Mouse (Mus musculus) testis, adult 2 months (tissue): ENCODE measurements around the gene Ptp4a2. TPM values are rescaled to one million over a fixed set of nuclear protein-coding genes. Genes with fewer than 3 reads are reported as not detected.

Experiments used
- H3K27ac ChIP-seq: fragments of 200-500 bp; 2 replicates; pipeline ENCODE4 v1.5.1; 2012; ENCODE audit warnings: low read depth, low read length; ENCODE audit not compliant: control insufficient read depth, insufficient read depth
- H3K27me3 ChIP-seq: fragments of 200-500 bp; 2 replicates; pipeline ENCODE4 v1.6.1; 2012; ENCODE audit warnings: mild to moderate bottlenecking, low read length, moderate library complexity; ENCODE audit not compliant: control insufficient read depth, insufficient read depth
- H3K36me3 ChIP-seq: fragments of 200-500 bp; 2 replicates; pipeline ENCODE4 v1.6.1; 2012; ENCODE audit warnings: mild to moderate bottlenecking, low read length; ENCODE audit not compliant: control insufficient read depth, insufficient read depth
- H3K4me1 ChIP-seq: fragments of 200-500 bp; 2 replicates; pipeline ENCODE4 v1.6.1; 2012; ENCODE audit warnings: low read length; ENCODE audit not compliant: control insufficient read depth, insufficient read depth
- H3K4me3 ChIP-seq: fragments of 200-500 bp; 2 replicates; pipeline ENCODE4 v1.5.1; 2012; ENCODE audit warnings: low read depth, mild to moderate bottlenecking, low read length, moderate library complexity, mixed read lengths; ENCODE audit not compliant: control insufficient read depth
- CTCF ChIP-seq: fragments of 200-500 bp; IDR thresholded peaks from 2 replicates; pipeline ENCODE4 v1.5.1; 2012; ENCODE audit warnings: low read depth, mild to moderate bottlenecking, inconsistent platforms, low read length, moderate library complexity; ENCODE audit not compliant: control insufficient read depth, insufficient read depth, insufficient replicate concordance
- POLR2A ChIP-seq: fragments of 200-500 bp; IDR thresholded peaks from 2 replicates; pipeline ENCODE4 v1.6.1; 2012; ENCODE audit warnings: low read depth, mild to moderate bottlenecking, inconsistent platforms, low read length, moderate library complexity; ENCODE audit not compliant: control insufficient read depth
- polyA plus RNA-seq: library from polyadenylated mRNA; depleted of rRNA; stranded (reverse); fragments of >200 nt; gene quantifications from 2 replicates; pipeline ENCODE4 v1.2.3, GENCODE M21; 2012

The Ptp4a2 gene
- polyA plus RNA-seq, 1 experiment = 48.8 TPM

- H3K4me1 ChIP-seq = peaks cover 12% of the 10 kb centered on the region
- TF ChIP-seq POLR2A = no peak
- TF ChIP-seq CTCF = no peak
- no peak overlapping the region for H3K4me3 ChIP-seq
- H3K36me3 ChIP-seq = no peaks in the 10 kb centered on the region
- no peaks in the 10 kb centered on the region for H3K27me3 ChIP-seq
- H3K27ac ChIP-seq = no peak overlapping the region
Observed at GRCm38 (mm10) chr4:129878656-129879145, 67.7 kb downstream of the Ptp4a2 start.

- H3K4me1 ChIP-seq = peaks cover 18% of the 10 kb centered on the region
Observed at GRCm38 (mm10) chr4:129879206-129879780, 68.3 kb downstream of the Ptp4a2 start.

GRCm38 (mm10) chr4:129880615-129881014 is 69.6 kb downstream of the Ptp4a2 start:
- Histone ChIP-seq H3K4me1 (peaks cover 18% of the 10 kb centered on the region), H3K27ac (no peak overlapping the region)

More at GRCm38 (mm10) chr4:129879206-129879780, 68.3 kb downstream of the Ptp4a2 start:
- Histone ChIP-seq H3K36me3 (no peaks in the 10 kb centered on the region), H3K27ac (no peak overlapping the region), H3K4me3 (no peak overlapping the region), H3K27me3 (no peaks in the 10 kb centered on the region)
- no peak for TF ChIP-seq POLR2A
- TF ChIP-seq CTCF = no peak

GRCm38 (mm10) chr4:129881661-129882060 is 70.6 kb downstream of the Ptp4a2 start:
- TF ChIP-seq CTCF (no peak), POLR2A (no peak)
- peaks cover 18% of the 10 kb centered on the region for H3K4me1 ChIP-seq
- H3K4me3 ChIP-seq = no peak overlapping the region
- no peaks in the 10 kb centered on the region for H3K36me3 ChIP-seq
- no peak overlapping the region for H3K27ac ChIP-seq
- H3K27me3 ChIP-seq = no peaks in the 10 kb centered on the region

More at GRCm38 (mm10) chr4:129880615-129881014, 69.6 kb downstream of the Ptp4a2 start:
- Histone ChIP-seq H3K4me3 (no peak overlapping the region), H3K36me3 (no peaks in the 10 kb centered on the region), H3K27me3 (no peaks in the 10 kb centered on the region)
- no peak for TF ChIP-seq POLR2A
- no peak for TF ChIP-seq CTCF

- H3K4me1 ChIP-seq = peaks cover 13% of the 10 kb centered on the region
- H3K27ac ChIP-seq = no peak overlapping the region
- TF ChIP-seq POLR2A = no peak
- TF ChIP-seq CTCF = no peak
- no peak overlapping the region for H3K4me3 ChIP-seq
- no peaks in the 10 kb centered on the region for H3K36me3 ChIP-seq
- no peaks in the 10 kb centered on the region for H3K27me3 ChIP-seq
Observed at GRCm38 (mm10) chr4:129882555-129883293, 71.7 kb downstream of the Ptp4a2 start.

- peaks cover 10% of the 10 kb centered on the region for H3K4me1 ChIP-seq
- H3K27ac ChIP-seq = no peak overlapping the region
- peak overlapping the region; percentile 56 for H3K4me3 ChIP-seq
- no peaks in the 10 kb centered on the region for H3K36me3 ChIP-seq
- H3K27me3 ChIP-seq = no peaks in the 10 kb centered on the region
- no peak for TF ChIP-seq CTCF
- TF ChIP-seq POLR2A = no peak
Observed at GRCm38 (mm10) chr4:129884041-129884930, 73.3 kb downstream of the Ptp4a2 start.

- Histone ChIP-seq H3K4me1 (0 out of 2 replicates have a peak, but pooled peaks cover 3% of the 10 kb centered on the region), H3K36me3 (no peaks in the 10 kb centered on the region), H3K27ac (no peak overlapping the region), H3K27me3 (no peaks in the 10 kb centered on the region), H3K4me3 (peak overlapping the region; percentile 15)
- TF ChIP-seq POLR2A (no peak), CTCF (peak; percentile 37; the same call in 1 of the 2 replicates)
Observed at GRCm38 (mm10) chr4:129889661-129890060, 78.6 kb downstream of the Ptp4a2 start.
